Mouse (Mus musculus) CH12.LX (cell line): ENCODE data around the gene Nrf1.

Source experiments
- CTCF ChIP-seq, 2 experiments: IDR thresholded peaks in 1 of 2; conservative IDR thresholded peaks in 1 of 2; 2 replicates each; pipeline ENCODE4 v1.5.1; 2011 to 2012; ENCODE audit warnings: low read depth in 2 of 2, low read length in 2 of 2, improper control_type of control experiment in 1 of 2, inconsistent platforms in 1 of 2, mild to moderate bottlenecking in 1 of 2, moderate library complexity in 1 of 2
- EP300 ChIP-seq: IDR thresholded peaks from 2 replicates; pipeline ENCODE4 v1.6.1; 2011; ENCODE audit warnings: low read length, improper control_type of control experiment
- HCFC1 ChIP-seq: IDR thresholded peaks from 2 replicates; pipeline ENCODE4 v1.6.1; 2012; ENCODE audit warnings: low read depth, mild to moderate bottlenecking, inconsistent platforms, low read length, improper control_type of control experiment
- MYC ChIP-seq: IDR thresholded peaks from 2 replicates; pipeline ENCODE4 v1.6.1; 2011; ENCODE audit warnings: low read depth, mild to moderate bottlenecking, improper control_type of control experiment, low read length
- NELFE ChIP-seq: IDR thresholded peaks from 2 replicates; pipeline ENCODE4 v1.6.1; 2011; ENCODE audit warnings: low read depth, low read length, improper control_type of control experiment
- POLR2A ChIP-seq: IDR thresholded peaks from 2 replicates; pipeline ENCODE4 v1.6.1; 2011; ENCODE audit warnings: low read depth, mild to moderate bottlenecking, improper control_type of control experiment, low read length
- RAD21 ChIP-seq: IDR thresholded peaks from 2 replicates; pipeline ENCODE4 v1.6.1; 2011; ENCODE audit warnings: low read depth, mild to moderate bottlenecking, low read length, improper control_type of control experiment, moderate library complexity
- TBP ChIP-seq: conservative IDR thresholded peaks from 2 replicates; pipeline ENCODE4 v1.6.1; 2011; ENCODE audit warnings: low read depth, low read length, improper control_type of control experiment

DNA sequence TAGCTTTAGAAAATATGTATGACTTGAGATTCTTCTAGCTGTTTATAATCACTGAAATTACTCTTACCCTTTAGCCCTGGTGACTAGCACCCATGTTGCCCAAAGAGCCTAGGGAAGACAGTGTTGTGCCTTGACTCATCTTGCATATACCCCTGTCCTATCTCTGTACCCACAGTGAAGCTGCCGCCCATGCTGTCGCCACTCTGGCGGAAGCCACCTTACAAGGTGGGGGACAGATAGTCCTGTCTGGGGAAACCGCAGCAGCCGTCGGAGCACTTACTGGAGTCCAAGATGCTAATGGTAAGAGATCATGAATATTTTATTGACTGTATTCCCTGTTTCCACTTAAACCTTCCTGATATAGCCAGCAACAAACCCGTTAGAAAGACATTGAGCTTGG, 78.3 kb downstream of the Nrf1 start:
- no peak for TF ChIP-seq CTCF (conservative IDR thresholded peaks at IDR 0.05 in 1 of 2, IDR thresholded peaks at IDR 0.05 in 1 of 2; ENCODE audit: low read depth in 2 of 2, low read length in 2 of 2)
- no peak for TF ChIP-seq MYC
- TF ChIP-seq EP300: no peak
- no peak for TF ChIP-seq RAD21
- TF ChIP-seq NELFE: no peak
- no peak for TF ChIP-seq HCFC1
- TF ChIP-seq TBP: no peak
- no peak for TF ChIP-seq POLR2A
